8 mouse cellular contexts compared by ENCODE assay signal in the genomic region with DNA sequence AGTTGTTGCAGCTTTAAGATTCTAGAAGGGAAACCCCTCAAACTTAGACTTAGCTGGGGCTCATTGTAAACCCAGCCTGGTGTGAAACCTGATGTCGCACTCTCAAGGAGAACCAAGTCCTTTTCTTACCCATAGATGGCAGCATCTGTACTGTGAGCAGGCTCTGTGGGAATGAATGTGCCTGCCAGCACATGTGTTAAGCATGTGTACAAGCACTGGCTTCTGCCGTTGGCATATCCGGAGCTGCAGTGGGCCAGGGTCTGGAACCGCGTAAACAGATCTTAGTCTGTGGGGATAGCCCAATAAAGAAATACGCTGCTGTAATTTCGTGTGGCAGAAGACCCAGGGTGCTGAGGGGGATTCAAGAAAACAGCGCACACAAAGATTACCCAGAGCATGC. TPM values are rescaled to one million over a fixed set of nuclear protein-coding genes. Genes with fewer than 3 reads are reported as not detected.
DNase-seq lines count a peak whose midpoint lies in the region; ATAC-seq lines count a peak whose summit lies in the region.

No protein-coding gene starts in this region.

- 49% methylated on average over 8 of the region's 8 CpGs for WGBS in forebrain, embryonic 15.5 days
- 42% methylated on average over 8 of the region's 8 CpGs for WGBS in hindbrain, embryonic 15.5 days
- 7% methylated on average over 8 of the region's 8 CpGs for WGBS in limb, embryonic 15.5 days
- WGBS in neural tube, embryonic 14.5 days = 45% methylated on average over 8 of the region's 8 CpGs

- H3K27ac ChIP-seq in forebrain, embryonic 15.5 days (replicated peaks) = no peak overlapping the region
- H3K27ac ChIP-seq in hindbrain, embryonic 15.5 days (replicated peaks) = no peak overlapping the region
- H3K27ac ChIP-seq in limb, embryonic 15.5 days = peak overlapping the region; percentile 67
- H3K27ac ChIP-seq in neural tube, embryonic 14.5 days (ENCODE audit: low read depth, low read length) = no peak overlapping the region

- H3K9ac ChIP-seq in forebrain, embryonic 15.5 days (replicated peaks) = no peak overlapping the region
- H3K9ac ChIP-seq in hindbrain, embryonic 15.5 days = no peak overlapping the region
- no peak overlapping the region for H3K9ac ChIP-seq in limb, embryonic 15.5 days
- H3K9ac ChIP-seq in neural tube, embryonic 14.5 days (replicated peaks; ENCODE audit: low read depth, low read length) = no peak overlapping the region

- peaks cover 5% of the 10 kb centered on the region for H3K4me1 ChIP-seq in forebrain, embryonic 15.5 days
- H3K4me1 ChIP-seq in hindbrain, embryonic 15.5 days (replicated peaks) = peaks cover 9% of the 10 kb centered on the region; the same call in 1 of the 2 replicates
- H3K4me1 ChIP-seq in limb, embryonic 15.5 days = peaks cover 61% of the 10 kb centered on the region
- H3K4me1 ChIP-seq in neural tube, embryonic 14.5 days (ENCODE audit: control insufficient read depth, insufficient read depth, low read length) = no peaks in the 10 kb centered on the region

- H3K27me3 ChIP-seq in forebrain, embryonic 15.5 days = no peaks in the 10 kb centered on the region
- H3K27me3 ChIP-seq in hindbrain, embryonic 15.5 days = no peaks in the 10 kb centered on the region
- H3K27me3 ChIP-seq in limb, embryonic 15.5 days = no peaks in the 10 kb centered on the region
- no peaks in the 10 kb centered on the region for H3K27me3 ChIP-seq in neural tube, embryonic 14.5 days (ENCODE audit: control insufficient read depth, insufficient read depth, low read length)

- no peak overlapping the region for H3K4me2 ChIP-seq in forebrain, embryonic 15.5 days (replicated peaks)
- no peak overlapping the region for H3K4me2 ChIP-seq in hindbrain, embryonic 15.5 days
- H3K4me2 ChIP-seq in limb, embryonic 15.5 days = peak overlapping the region; percentile 35
- no peak overlapping the region for H3K4me2 ChIP-seq in neural tube, embryonic 14.5 days (ENCODE audit: low read depth, low read length)

- ATAC-seq in forebrain, embryonic 15.5 days (replicated peaks) = peak; percentile 76
- ATAC-seq in hindbrain, embryonic 15.5 days (ENCODE audit: low FRiP score, low read depth) = peak; percentile 79
- ATAC-seq in limb, embryonic 15.5 days (ENCODE audit: insufficient number of reproducible peaks, low FRiP score, low TSS enrichment, low read depth) = peak; percentile 75
- ATAC-seq in neural tube, embryonic 14.5 days (ENCODE audit: low read depth) = peak; percentile 87

- intact Hi-C loops in heart, postnatal 25 days (cut with DNase I) = loop anchor here (2.0 kb wide), 1 partner anchor 26 kb away; no protein-coding TSS in a partner anchor

- H3K4me3 ChIP-seq in forebrain, embryonic 15.5 days = no peak overlapping the region
- no peak overlapping the region for H3K4me3 ChIP-seq in hindbrain, embryonic 15.5 days
- no peak overlapping the region for H3K4me3 ChIP-seq in limb, embryonic 15.5 days
- H3K4me3 ChIP-seq in neural tube, embryonic 14.5 days (ENCODE audit: low read depth, low read length) = no peak overlapping the region

- peak; percentile 78 to 80 for DNase-seq in heart, adult 18-20 months
- DNase-seq in heart, postnatal 25 days (ENCODE audit: low spot score) = no peak
- DNase-seq in T-cell, adult 2 months (ENCODE audit: low spot score) = peak; percentile 67
- DNase-seq in c-Kit-positive CD71-positive TER-119-positive erythroid progenitor cells, embryonic 14.5 days (ENCODE audit: low spot score) = no peak

- H3K36me3 ChIP-seq in forebrain, embryonic 15.5 days = no peaks in the 10 kb centered on the region
- H3K36me3 ChIP-seq in hindbrain, embryonic 15.5 days = no peaks in the 10 kb centered on the region
- H3K36me3 ChIP-seq in limb, embryonic 15.5 days = no peaks in the 10 kb centered on the region
- no peaks in the 10 kb centered on the region for H3K36me3 ChIP-seq in neural tube, embryonic 14.5 days (ENCODE audit: control insufficient read depth, insufficient read depth, low read length)

- no peaks in the 10 kb centered on the region for H3K9me3 ChIP-seq in forebrain, embryonic 15.5 days
- H3K9me3 ChIP-seq in hindbrain, embryonic 15.5 days = no peaks in the 10 kb centered on the region
- H3K9me3 ChIP-seq in limb, embryonic 15.5 days = no peaks in the 10 kb centered on the region
- H3K9me3 ChIP-seq in neural tube, embryonic 14.5 days (ENCODE audit: control insufficient read depth, low read length) = no peaks in the 10 kb centered on the region

RNA-seq across cellular contexts. Expression of gene Gsn, which starts 9.1 kb away (rescaled TPM):
- total RNA-seq in heart, adult 18-20 months (2021) = 100 to 1,000 TPM; 742 to 802 TPM
- 100 to 1,000 TPM; 860 to 960 TPM for total RNA-seq in heart, postnatal 25 days (2021)
- 18.0 and 18.1 TPM in 2 replicates for polyA plus RNA-seq in forebrain, embryonic 15.5 days (2015; fragmentation: Nextera tagmentation; extraction: Ambion mirVana)
- polyA plus RNA-seq in hindbrain, embryonic 15.5 days (2015; fragmentation: Nextera tagmentation; extraction: Ambion mirVana) = 24.4 and 27.4 TPM in 2 replicates
- 288 and 360 TPM in 2 replicates for polyA plus RNA-seq in limb, embryonic 15.5 days (2015; fragmentation: Nextera tagmentation; extraction: Ambion mirVana)
- 19.3 and 38.1 TPM in 2 replicates for polyA plus RNA-seq in neural tube, embryonic 14.5 days (2014; fragmentation: Nextera tagmentation; extraction: Ambion mirVana)

Comparison
In these comparisons a context has a peak if more than half of its experiments do, and no peak if none do; other contexts are left out.
1. DNase-seq: peak in heart, adult 18-20 months (2 of 2) and T-cell, adult 2 months (single experiment); none in heart, postnatal 25 days (single experiment) and c-Kit-positive CD71-positive TER-119-positive erythroid progenitor cells, embryonic 14.5 days (single experiment).
2. Peak in every context shown above with its lines, with median percentiles within 50 percentile points of each other: ATAC-seq.